In the genomic region with DNA sequence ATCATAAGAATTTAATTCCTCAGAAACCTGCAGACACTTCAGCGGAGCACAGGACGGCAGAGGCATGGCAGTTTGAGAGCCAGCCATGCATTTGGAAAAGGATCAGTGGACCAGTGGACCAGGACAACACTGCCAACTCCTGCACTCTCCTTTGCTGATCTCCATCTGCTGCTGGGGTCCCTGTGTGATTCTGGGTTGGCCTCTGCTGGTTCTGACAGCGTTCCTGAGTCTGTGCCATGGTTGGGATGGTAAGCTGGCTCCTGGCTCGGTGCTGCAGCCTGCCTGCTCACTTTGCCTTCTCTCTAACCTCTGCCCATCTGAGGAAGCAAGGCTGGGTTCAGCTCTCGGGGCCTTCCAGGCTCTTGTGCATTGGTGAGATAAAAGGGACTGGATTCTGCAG, we compare ENCODE assay signal across 31 mouse cellular contexts. TPM values are rescaled to one million over a fixed set of nuclear protein-coding genes. Genes with fewer than 3 reads are reported as not detected.
DNase-seq lines count a peak whose midpoint lies in the region; ATAC-seq and TF ChIP-seq lines count a peak whose summit lies in the region.
"Had no signal": no experiment of that assay in that cellular context is flagged by ENCODE, and none has a peak within 500 bp of the region (broad histone marks: within the 10 kb centered on the region; RNA-seq: fewer than 3 reads in every experiment).

No protein-coding gene starts in this region.

- no peaks in the 10 kb centered on the region for H3K9me3 ChIP-seq in intestine, postnatal 0 days (ENCODE audit: control insufficient read depth)
- H3K9me3 ChIP-seq: embryonic facial prominence, embryonic 13.5 days; forebrain, embryonic 10.5 days; forebrain, embryonic 15.5 days; hindbrain, embryonic 13.5 days; limb, embryonic 13.5 days; lung, embryonic 15.5 days; midbrain, embryonic 12.5 days had no signal

- H3K36me3 ChIP-seq in intestine, postnatal 0 days (ENCODE audit: control insufficient read depth, insufficient read depth): no peaks in the 10 kb centered on the region
- H3K36me3 ChIP-seq: embryonic facial prominence, embryonic 13.5 days; forebrain, embryonic 10.5 days; forebrain, embryonic 15.5 days; hindbrain, embryonic 13.5 days; limb, embryonic 13.5 days; lung, embryonic 15.5 days; midbrain, embryonic 12.5 days had no signal

- 77% methylated on average over 5 of the region's 5 CpGs for WGBS in intestine, postnatal 0 days

- H3K4me3 ChIP-seq in intestine, postnatal 0 days (ENCODE audit: low read depth, low read length): no peak overlapping the region
- H3K4me3 ChIP-seq: embryonic facial prominence, embryonic 13.5 days; forebrain, embryonic 10.5 days; forebrain, embryonic 15.5 days; gastrocnemius, adult 2 months; hindbrain, embryonic 13.5 days; limb, embryonic 13.5 days; lung, embryonic 15.5 days; midbrain, embryonic 12.5 days had no signal

- H3K4me1 ChIP-seq in intestine, postnatal 0 days (replicated peaks; ENCODE audit: control insufficient read depth, insufficient read depth, low read length): no peaks in the 10 kb centered on the region
- H3K4me1 ChIP-seq: embryonic facial prominence, embryonic 13.5 days; forebrain, embryonic 15.5 days; limb, embryonic 13.5 days; lung, embryonic 15.5 days; midbrain, embryonic 12.5 days had no signal

- no peak overlapping the region for H3K4me2 ChIP-seq in intestine, postnatal 0 days (replicated peaks; ENCODE audit: low read depth)
- H3K4me2 ChIP-seq: embryonic facial prominence, embryonic 13.5 days; forebrain, embryonic 15.5 days; heart, embryonic 11.5 days; hindbrain, embryonic 13.5 days; limb, embryonic 13.5 days; liver, embryonic 11.5 days; lung, embryonic 15.5 days; midbrain, embryonic 12.5 days had no signal

- H3K27ac ChIP-seq in intestine, postnatal 0 days (ENCODE audit: low read depth, low read length): no peak overlapping the region
- H3K27ac ChIP-seq: embryonic facial prominence, embryonic 13.5 days; forebrain, embryonic 10.5 days; forebrain, embryonic 15.5 days; gastrocnemius, adult 2 months; hindbrain, embryonic 13.5 days; limb, embryonic 13.5 days; lung, embryonic 15.5 days; midbrain, embryonic 12.5 days had no signal

- ATAC-seq in intestine, postnatal 0 days: no peak
- ATAC-seq: activated CD4-positive, CD25-positive, alpha-beta regulatory T cell, adult 4 months; CD4-positive, CD25-positive, alpha-beta regulatory T cell, adult 4 months; forebrain, embryonic 15.5 days had no signal

- intact Hi-C loops in left cerebral cortex, postnatal 4 days (cut with DNase I): no loop called here
- intact Hi-C loops in left cerebral cortex, postnatal 25 days (cut with DNase I): no loop called here

- no peak overlapping the region for H3K9ac ChIP-seq in intestine, postnatal 0 days (ENCODE audit: low read depth, low read length)
- H3K9ac ChIP-seq: embryonic facial prominence, embryonic 13.5 days; forebrain, embryonic 15.5 days; hindbrain, embryonic 13.5 days; limb, embryonic 13.5 days; lung, embryonic 15.5 days; midbrain, embryonic 12.5 days had no signal

- peak; percentile 77 for DNase-seq in left cerebral cortex, postnatal 4 days
- DNase-seq in left cerebral cortex, postnatal 25 days (ENCODE audit: low spot score in 2 of 2): no peak
- peak; percentile 26 for DNase-seq in cerebellum, adult 11-12 months
- peak; percentile 39 for DNase-seq in cerebellum, adult 9-11 months
- DNase-seq in c-Kit-positive CD71-positive TER-119-positive erythroid progenitor cells, embryonic 14.5 days (ENCODE audit: low spot score): no peak
- no peak for DNase-seq in ovary, adult 18-20 months (ENCODE audit: low spot score)
- DNase-seq: adrenal gland, adult 2 months; adrenal gland, postnatal 36 days; gastrocnemius, adult 2 months; gastrocnemius, postnatal 36 days; heart, adult 18-20 months; heart, postnatal 36 days; kidney, adult 8-10 months; kidney, postnatal 10 days; layer of hippocampus, adult 9-11 months; retina, postnatal 1 day; right cerebral cortex, postnatal 14 days; thymus, postnatal 14 days had no signal

- TF ChIP-seq CTCF in intestine, postnatal 0 days (IDR thresholded peaks at IDR 0.05; ENCODE audit: low read depth): no peak

- H3K27me3 ChIP-seq in intestine, postnatal 0 days (replicated peaks; ENCODE audit: control insufficient read depth, insufficient read depth, low read length): no peaks in the 10 kb centered on the region
- H3K27me3 ChIP-seq: embryonic facial prominence, embryonic 13.5 days; forebrain, embryonic 15.5 days; hindbrain, embryonic 13.5 days; limb, embryonic 13.5 days; lung, embryonic 15.5 days; midbrain, embryonic 12.5 days had no signal

RNA-seq across cellular contexts. Expression of gene Rbms3, which starts 28.9 kb away (rescaled TPM):
- 10 to 100 TPM; 18.3 to 22.5 TPM for total RNA-seq in left cerebral cortex, postnatal 4 days (2021)
- total RNA-seq in left cerebral cortex, postnatal 25 days (2021): 10 to 100 TPM; 11.0 to 17.4 TPM
- polyA plus RNA-seq in intestine, postnatal 0 days (2015; fragmentation: Nextera tagmentation; extraction: Ambion mirVana): 13.1 and 14.4 TPM in 2 replicates
- total RNA-seq: monocyte, adult 5-6 weeks had no signal
- polyA plus RNA-seq: activated CD4-positive, CD25-positive, alpha-beta regulatory T cell, adult 4 months had no signal

Comparison
In these comparisons a context has a peak if more than half of its experiments do, and no peak if none do; other contexts are left out.
1. DNase-seq: peak in left cerebral cortex, postnatal 4 days (single experiment), cerebellum, adult 11-12 months (single experiment) and cerebellum, adult 9-11 months (single experiment); none in left cerebral cortex, postnatal 25 days (0 of 2), c-Kit-positive CD71-positive TER-119-positive erythroid progenitor cells, embryonic 14.5 days (single experiment) and ovary, adult 18-20 months (single experiment).